Mouse (Mus musculus) olfactory bulb, adult 2 months (tissue): ENCODE measurements around the gene Rgl1. TPM values are rescaled to one million over a fixed set of nuclear protein-coding genes. Genes with fewer than 3 reads are reported as not detected.

Experiments
- H3K27ac ChIP-seq: fragments of 200-500 bp; 2 replicates; pipeline ENCODE4 v1.5.1; 2012; ENCODE audit warnings: low read depth, low read length; ENCODE audit not compliant: insufficient read depth
- H3K4me1 ChIP-seq: fragments of 200-500 bp; 2 replicates; pipeline ENCODE4 v1.6.1; 2012; ENCODE audit warnings: low read length; ENCODE audit not compliant: control insufficient read depth, insufficient read depth
- H3K4me3 ChIP-seq: fragments of 200-500 bp; 2 replicates; pipeline ENCODE4 v1.5.1; 2012; ENCODE audit warnings: mild to moderate bottlenecking, low read depth, low read length, moderate library complexity; ENCODE audit not compliant: insufficient read depth
- CTCF ChIP-seq: fragments of 200-500 bp; IDR thresholded peaks from 2 replicates; pipeline ENCODE4 v1.5.1; 2012; ENCODE audit warnings: low read depth, mild to moderate bottlenecking, low read length, moderate library complexity; ENCODE audit not compliant: insufficient read depth
- POLR2A ChIP-seq: fragments of 200-500 bp; IDR thresholded peaks from 2 replicates; pipeline ENCODE4 v1.6.1; 2012; ENCODE audit warnings: mild to moderate bottlenecking, low read depth, low read length, moderate library complexity; ENCODE audit not compliant: insufficient read depth
- WGBS: fragments of 180-500 bp; shearing (Covaris S2); methylation state at CpG from one replicate; pipeline ENCODE4 v1.1.7; 2018; 5-methylcytosine and 5-hydroxymethylcytosine counted together
- polyA plus RNA-seq: library from polyadenylated mRNA; stranded (reverse); fragments of >200 nt; gene quantifications from 2 replicates; pipeline ENCODE4 v1.2.4, GENCODE M21; 2012; ENCODE audit warnings: low replicate concordance; ENCODE audit not compliant: missing spikeins, insufficient read depth, insufficient read length

Rgl1 gene
- polyA plus RNA-seq, 1 experiment: not detected

- no peak for TF ChIP-seq CTCF
- TF ChIP-seq POLR2A: no peak
- peaks cover 20% of the 10 kb centered on the region for H3K4me1 ChIP-seq
- WGBS: 74% methylated on average over 4 of the region's 4 CpGs
- H3K27ac ChIP-seq: no peak overlapping the region
- no peak overlapping the region for H3K4me3 ChIP-seq
Measured at GRCm38 (mm10) chr1:152517057-152517570, 249.0 kb downstream of the Rgl1 start.

GRCm38 (mm10) chr1:152514256-152514655 is 251.9 kb downstream of the Rgl1 start:
- H3K4me1 ChIP-seq: peaks cover 16% of the 10 kb centered on the region
- TF ChIP-seq POLR2A (no peak), CTCF (no peak)
- H3K4me3 ChIP-seq: no peak overlapping the region
- WGBS: 24% methylated on average over 4 of the region's 4 CpGs
- H3K27ac ChIP-seq: peak overlapping the region; percentile 42; the same call in 1 of the 2 replicates

GRCm38 (mm10) chr1:152511237-152511636 is 254.9 kb downstream of the Rgl1 start:
- peaks cover 16% of the 10 kb centered on the region for H3K4me1 ChIP-seq
- TF ChIP-seq CTCF (no peak), POLR2A (no peak)
- 83% methylated on average over 4 of the region's 4 CpGs for WGBS
- H3K27ac ChIP-seq: no peak overlapping the region
- no peak overlapping the region for H3K4me3 ChIP-seq

GRCm38 (mm10) chr1:152508481-152509220 is 257.5 kb downstream of the Rgl1 start:
- no peak for TF ChIP-seq POLR2A
- TF ChIP-seq CTCF: no peak
- Histone ChIP-seq H3K4me3 (no peak overlapping the region), H3K4me1 (peaks cover 3% of the 10 kb centered on the region), H3K27ac (no peak overlapping the region)
- 93% methylated on average over 11 of the region's 11 CpGs for WGBS

DNA sequence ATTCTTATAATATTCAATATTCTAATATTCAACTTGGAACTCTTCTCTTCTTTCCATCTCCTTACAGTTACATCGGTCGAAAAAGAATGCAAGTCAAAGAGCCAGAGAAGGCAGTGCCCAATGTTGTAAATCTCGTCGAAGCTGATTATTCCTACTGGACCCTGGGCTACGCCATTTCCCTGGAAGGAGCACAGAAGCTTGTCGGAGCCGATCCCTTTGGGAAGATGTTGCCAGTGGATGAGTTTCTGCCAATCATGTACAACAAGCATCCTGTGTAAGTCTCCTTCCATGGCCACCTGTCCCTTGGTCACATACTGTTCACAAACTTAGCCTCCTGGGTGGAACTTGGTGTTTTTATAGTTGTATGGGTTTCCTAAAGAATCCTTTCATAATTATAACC is 259.4 kb downstream of the Rgl1 start:
- no peaks in the 10 kb centered on the region for H3K4me1 ChIP-seq
- TF ChIP-seq POLR2A (no peak), CTCF (no peak)
- WGBS: 95% methylated on average over 7 of the region's 7 CpGs
- no peak overlapping the region for H3K27ac ChIP-seq
- H3K4me3 ChIP-seq: no peak overlapping the region

- Histone ChIP-seq H3K4me3 (no peak overlapping the region), H3K27ac (no peak overlapping the region), H3K4me1 (no peaks in the 10 kb centered on the region)
- TF ChIP-seq POLR2A (no peak), CTCF (no peak)
- 91% methylated on average over 5 of the region's 5 CpGs for WGBS
Measured at GRCm38 (mm10) chr1:152506175-152506574, 260.0 kb downstream of the Rgl1 start.

DNA sequence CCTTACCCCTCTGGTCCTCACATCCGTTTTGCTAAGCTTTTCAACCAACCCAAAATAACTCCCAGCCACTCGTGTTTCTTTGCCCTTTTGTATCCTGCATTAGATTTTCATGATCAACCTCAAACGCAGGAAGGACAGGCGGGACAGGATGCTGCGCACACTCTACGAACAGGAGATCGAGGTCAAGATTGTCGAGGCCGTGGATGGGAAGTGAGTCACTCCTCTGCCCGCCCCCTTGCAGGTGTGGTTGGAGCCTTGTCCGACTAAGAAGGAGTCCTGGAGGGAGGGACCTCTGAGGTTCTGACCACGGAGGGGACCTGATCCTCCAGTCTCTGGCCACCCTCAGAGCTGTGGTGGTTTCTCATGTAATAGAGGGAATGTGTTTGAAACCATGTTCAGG is 266.3 kb downstream of the Rgl1 start:
- no peak for TF ChIP-seq CTCF
- TF ChIP-seq POLR2A: no peak
- Histone ChIP-seq H3K4me1 (peaks cover 4% of the 10 kb centered on the region; the same call in 1 of the 2 replicates), H3K4me3 (no peak overlapping the region), H3K27ac (no peak overlapping the region)
- WGBS: 88% methylated on average over 12 of the region's 12 CpGs

GRCm38 (mm10) chr1:152497581-152497980 is 268.6 kb downstream of the Rgl1 start:
- H3K27ac ChIP-seq: no peak overlapping the region
- peaks cover 4% of the 10 kb centered on the region; the same call in 1 of the 2 replicates for H3K4me1 ChIP-seq
- no peak for TF ChIP-seq CTCF
- TF ChIP-seq POLR2A: no peak
- H3K4me3 ChIP-seq: no peak overlapping the region
- WGBS: 61% methylated on average over 11 of the region's 11 CpGs

- 78% methylated on average over 2 of the region's 2 CpGs for WGBS
- H3K27ac ChIP-seq: no peak overlapping the region
- TF ChIP-seq POLR2A (no peak), CTCF (no peak)
Measured at GRCm38 (mm10) chr1:152496831-152497230, 269.3 kb downstream of the Rgl1 start.

DNA sequence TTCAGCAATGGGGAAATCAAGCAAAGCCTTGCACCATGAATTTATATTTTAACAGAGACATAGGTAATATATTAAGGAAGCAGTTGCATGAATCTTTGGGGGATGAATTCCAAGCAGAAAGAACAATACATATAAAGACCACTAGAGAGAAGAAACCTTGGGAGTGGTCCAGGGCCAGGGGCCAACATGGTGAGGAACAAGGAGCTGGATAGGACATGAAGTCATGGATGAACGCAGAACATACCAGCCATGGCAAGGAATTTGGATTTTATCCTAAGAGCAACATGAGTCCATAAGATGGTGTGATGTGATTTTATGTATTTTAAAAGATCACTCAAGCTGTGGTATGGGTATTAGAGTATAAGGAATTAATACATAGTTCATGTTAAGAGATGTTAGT is 273.9 kb downstream of the Rgl1 start:
- Histone ChIP-seq H3K27ac (no peak overlapping the region), H3K4me1 (no peaks in the 10 kb centered on the region), H3K4me3 (no peak overlapping the region)
- 96% methylated on average over 1 of the region's 1 CpGs for WGBS
- TF ChIP-seq POLR2A (no peak), CTCF (no peak)

More at GRCm38 (mm10) chr1:152496831-152497230, 269.3 kb downstream of the Rgl1 start:
- Histone ChIP-seq H3K4me1 (peaks cover 4% of the 10 kb centered on the region; the same call in 1 of the 2 replicates), H3K4me3 (no peak overlapping the region)
